Mouse (Mus musculus): ENCODE measurements around the gene Gm20388. TPM values are rescaled to one million over a fixed set of nuclear protein-coding genes. Genes with fewer than 3 reads are reported as not detected.
A peak's percentile ranks its signal among the peaks of the same experiment; 100 is the strongest.

The Gm20388 gene
- polyA plus RNA-seq, 1 experiment from 2014 or later: 5.5 TPM

DNA sequence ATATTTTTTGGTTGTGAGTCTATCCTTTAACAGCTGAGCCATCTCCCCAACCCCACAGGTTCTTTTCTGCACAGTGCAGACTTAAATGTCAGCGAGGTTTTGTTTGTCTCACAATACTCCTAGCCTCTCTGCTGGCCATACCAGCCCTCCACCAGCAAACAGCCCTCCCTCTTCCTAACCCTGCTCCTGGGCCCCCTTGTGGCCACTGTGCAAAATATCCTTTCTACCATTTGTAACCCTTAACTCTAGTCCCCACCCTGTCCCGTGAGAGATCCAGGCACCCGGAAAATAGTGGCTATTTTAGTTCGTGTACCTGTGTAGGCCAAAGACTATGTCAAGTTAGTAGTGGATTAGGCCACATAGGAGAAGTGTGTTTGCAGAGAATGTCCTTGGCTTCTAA is 3200.0 kb downstream of the Gm20388 start:
- peaks cover 4% of the 10 kb centered on the region for H3K36me3 ChIP-seq (replicated peaks)
- H3K27ac ChIP-seq: no peak overlapping the region
- peaks cover 14% of the 10 kb centered on the region for H3K4me1 ChIP-seq
- WGBS: 24% methylated on average over 4 of the region's 4 CpGs
- no peak overlapping the region for H3K4me3 ChIP-seq
- peak; percentile 62 for DNase-seq (ENCODE audit: extremely low spot score, low spot score)
- H3K27me3 ChIP-seq (ENCODE audit: poor library complexity, severe bottlenecking): peaks cover 2% of the 10 kb centered on the region
- H3K9me3 ChIP-seq: no peaks in the 10 kb centered on the region

DNA sequence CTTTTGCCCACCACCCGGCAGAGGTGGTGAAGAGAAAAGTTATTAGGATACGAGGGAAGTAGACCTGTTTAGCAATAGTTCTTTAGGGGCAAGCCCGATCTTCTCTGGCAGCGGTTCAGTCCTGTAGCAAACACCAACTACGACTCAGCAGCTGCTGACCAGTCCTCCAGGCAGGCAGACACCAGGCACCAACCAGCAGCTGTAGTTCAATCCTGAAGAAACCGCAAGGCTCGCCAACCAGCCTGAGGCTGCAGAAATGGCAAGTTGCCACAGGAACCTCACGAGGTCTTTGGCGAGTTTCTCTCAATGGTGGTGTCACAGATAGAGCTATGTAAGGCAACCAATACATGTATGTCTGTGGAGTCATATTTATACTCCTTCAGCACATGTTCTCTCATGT is 3202.3 kb downstream of the Gm20388 start:
- no peak overlapping the region for H3K27ac ChIP-seq
- WGBS: 86% methylated on average over 9 of the region's 9 CpGs
- DNase-seq (ENCODE audit: extremely low spot score, low spot score): no peak
- peaks cover 25% of the 10 kb centered on the region for H3K27me3 ChIP-seq (ENCODE audit: poor library complexity, severe bottlenecking)
- H3K36me3 ChIP-seq (replicated peaks): no peaks in the 10 kb centered on the region
- peaks cover 36% of the 10 kb centered on the region for H3K4me1 ChIP-seq
- no peaks in the 10 kb centered on the region for H3K9me3 ChIP-seq
- H3K4me3 ChIP-seq: no peak overlapping the region

DNA sequence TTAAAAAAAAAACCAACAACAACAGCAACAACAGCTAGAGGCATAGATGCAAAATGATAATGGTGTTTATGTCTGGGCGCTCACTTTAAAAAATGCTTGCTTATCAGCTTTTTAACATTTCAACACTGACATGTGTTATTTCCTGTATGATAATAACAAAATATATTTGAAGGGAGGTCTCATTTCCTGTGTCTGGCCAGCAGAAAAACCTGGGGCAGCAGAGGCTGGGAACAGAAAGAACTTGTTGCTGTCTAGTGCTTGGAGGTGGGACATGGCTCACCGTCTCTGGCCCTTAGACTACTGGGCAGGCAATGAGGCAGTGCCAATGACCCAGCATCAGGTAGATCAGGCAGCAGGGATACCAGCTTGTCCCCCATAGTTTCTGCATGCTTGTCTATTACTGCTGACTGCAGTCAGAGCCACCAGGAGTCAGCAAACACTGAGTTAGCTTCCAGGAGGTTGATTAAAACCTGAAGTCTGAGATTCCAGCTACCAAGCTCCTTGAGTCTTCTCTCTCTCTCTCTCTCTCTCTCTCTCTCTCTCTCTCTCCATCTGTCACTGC is 3203.3 kb downstream of the Gm20388 start:
- no peak for DNase-seq (ENCODE audit: extremely low spot score, low spot score)
- Histone ChIP-seq H3K36me3 (replicated peaks) (no peaks in the 10 kb centered on the region), H3K27ac (no peak overlapping the region), H3K27me3 (ENCODE audit: poor library complexity, severe bottlenecking) (peaks cover 36% of the 10 kb centered on the region), H3K4me1 (peaks cover 40% of the 10 kb centered on the region), H3K4me3 (no peak overlapping the region), H3K9me3 (no peaks in the 10 kb centered on the region)
- WGBS: 77% methylated on average over 2 of the region's 2 CpGs

DNA sequence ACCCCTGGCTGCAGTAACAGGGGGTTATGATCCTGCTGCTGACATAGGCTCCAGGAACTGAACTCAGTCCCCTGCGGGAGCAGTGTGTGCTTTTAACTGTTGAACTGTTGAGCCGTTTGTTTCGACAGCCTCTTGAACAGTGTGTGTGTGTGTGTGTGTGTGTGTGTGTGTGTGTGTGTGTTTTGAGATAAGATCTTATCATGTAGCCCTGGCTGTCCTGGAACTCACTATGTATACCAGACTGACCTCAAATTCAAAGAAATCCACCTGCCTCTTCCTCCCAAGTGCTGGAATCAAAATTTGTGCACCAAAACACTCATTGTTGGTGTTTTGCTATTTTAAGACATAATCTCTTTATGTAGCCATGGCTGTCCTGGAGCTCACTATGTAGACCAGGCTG is 3204.0 kb downstream of the Gm20388 start:
- Histone ChIP-seq H3K36me3 (replicated peaks) (no peaks in the 10 kb centered on the region), H3K4me1 (peaks cover 40% of the 10 kb centered on the region), H3K27me3 (ENCODE audit: poor library complexity, severe bottlenecking) (peaks cover 42% of the 10 kb centered on the region), H3K4me3 (no peak overlapping the region), H3K9me3 (no peaks in the 10 kb centered on the region), H3K27ac (no peak overlapping the region)
- DNase-seq (ENCODE audit: extremely low spot score, low spot score): no peak
- 77% methylated on average over 3 of the region's 3 CpGs for WGBS

DNA sequence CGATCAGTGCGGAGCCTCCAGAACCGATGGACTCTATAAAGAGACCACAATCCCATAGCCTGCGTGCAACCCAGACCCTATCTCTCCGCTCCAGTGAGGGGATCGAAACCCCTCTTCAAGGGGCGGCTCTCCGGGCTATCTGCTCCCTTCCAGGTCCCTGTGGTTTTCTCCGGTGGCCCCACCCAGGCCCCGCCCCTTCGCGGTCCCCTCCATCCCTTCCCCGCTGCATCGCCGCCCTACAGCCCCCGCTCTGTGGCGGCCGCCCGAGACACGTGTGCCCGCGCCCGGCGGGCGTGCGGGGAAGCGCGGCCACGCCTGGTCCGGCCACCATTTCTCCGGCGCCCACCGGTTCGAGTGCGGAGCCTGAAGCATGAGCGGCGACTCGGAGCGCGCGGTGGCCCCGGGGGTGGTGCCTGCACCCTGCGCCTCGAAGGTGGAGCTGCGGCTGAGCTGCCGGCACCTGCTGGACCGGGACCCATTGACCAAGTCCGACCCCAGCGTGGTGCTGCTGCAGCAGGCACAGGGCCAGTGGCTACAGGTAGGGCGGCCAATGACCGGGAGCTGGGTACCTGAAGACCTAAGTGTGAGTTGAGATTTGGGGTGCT is 3206.6 kb downstream of the Gm20388 start, which contains the start of gene Cpne7:
Gene Cpne7 (plus strand): TSS at position 248 of the 605 bp plus-strand sequence.
- Histone ChIP-seq H3K36me3 (replicated peaks) (no peaks in the 10 kb centered on the region), H3K9me3 (no peaks in the 10 kb centered on the region), H3K4me3 (peak within 1 kb of the TSS; percentile 61), H3K27me3 (ENCODE audit: poor library complexity, severe bottlenecking) (peaks cover 56% of the 10 kb centered on the region), H3K4me1 (peaks cover 27% of the 10 kb centered on the region), H3K27ac (peak within 1 kb of the TSS; percentile 51; the same call in 1 of the 2 replicates)
- WGBS: 1% methylated on average over 51 of the region's 51 CpGs
- DNase-seq (ENCODE audit: extremely low spot score, low spot score): peak; percentile 41

DNA sequence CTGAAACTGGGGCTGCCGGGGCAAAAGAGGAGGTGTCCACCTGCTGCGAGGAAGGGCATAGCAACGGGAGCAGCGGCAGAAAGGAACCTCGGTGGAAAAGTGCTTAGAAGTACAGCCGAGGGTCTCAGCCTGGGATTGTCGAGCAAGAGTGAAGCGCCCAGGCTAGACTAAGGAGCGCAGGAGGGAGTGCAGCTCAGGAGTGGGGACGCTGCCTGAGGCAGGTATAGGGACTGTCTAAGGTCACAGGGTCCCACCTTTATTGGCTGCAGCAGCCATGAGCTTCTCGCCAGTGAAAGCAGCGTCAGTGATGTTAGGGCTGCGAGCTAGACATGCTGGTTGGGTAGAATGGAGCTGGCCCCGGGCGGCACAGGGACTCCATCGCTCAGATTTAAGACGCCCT is 3207.1 kb downstream of the Gm20388 start:
- H3K27me3 ChIP-seq (ENCODE audit: poor library complexity, severe bottlenecking): peaks cover 56% of the 10 kb centered on the region
- DNase-seq (ENCODE audit: extremely low spot score, low spot score): no peak
- H3K4me3 ChIP-seq: peak overlapping the region; percentile 61
- peaks cover 27% of the 10 kb centered on the region for H3K4me1 ChIP-seq
- H3K27ac ChIP-seq: peak overlapping the region; percentile 51; the same call in 1 of the 2 replicates
- WGBS: 3% methylated on average over 17 of the region's 17 CpGs
- H3K9me3 ChIP-seq: no peaks in the 10 kb centered on the region
- no peaks in the 10 kb centered on the region for H3K36me3 ChIP-seq (replicated peaks)

DNA sequence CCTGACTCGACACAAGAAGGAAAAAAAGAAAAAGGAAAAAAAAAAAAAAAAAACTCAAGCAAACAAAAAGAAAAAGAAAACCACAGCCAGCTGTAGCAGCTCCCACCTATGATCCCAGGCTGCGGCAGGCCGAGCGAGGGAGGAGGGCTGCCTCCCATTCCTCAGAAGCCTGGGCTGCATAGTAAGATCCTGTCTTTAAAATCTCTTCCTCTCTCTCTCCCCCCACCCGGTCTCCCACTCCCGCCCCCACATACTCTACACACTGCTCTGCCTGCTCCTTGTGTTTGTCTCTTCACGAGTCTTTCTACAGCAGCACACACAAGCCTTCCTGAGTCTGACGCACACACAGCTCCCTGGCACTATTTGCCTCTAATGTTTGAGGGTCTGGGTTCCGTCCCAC is 3211.4 kb downstream of the Gm20388 start:
- Histone ChIP-seq H3K27ac (no peak overlapping the region), H3K4me3 (no peak overlapping the region), H3K4me1 (peaks cover 31% of the 10 kb centered on the region), H3K9me3 (no peaks in the 10 kb centered on the region), H3K36me3 (replicated peaks) (no peaks in the 10 kb centered on the region), H3K27me3 (ENCODE audit: poor library complexity, severe bottlenecking) (peaks cover 71% of the 10 kb centered on the region)
- 78% methylated on average over 9 of the region's 9 CpGs for WGBS
- DNase-seq (ENCODE audit: extremely low spot score, low spot score): no peak

DNA sequence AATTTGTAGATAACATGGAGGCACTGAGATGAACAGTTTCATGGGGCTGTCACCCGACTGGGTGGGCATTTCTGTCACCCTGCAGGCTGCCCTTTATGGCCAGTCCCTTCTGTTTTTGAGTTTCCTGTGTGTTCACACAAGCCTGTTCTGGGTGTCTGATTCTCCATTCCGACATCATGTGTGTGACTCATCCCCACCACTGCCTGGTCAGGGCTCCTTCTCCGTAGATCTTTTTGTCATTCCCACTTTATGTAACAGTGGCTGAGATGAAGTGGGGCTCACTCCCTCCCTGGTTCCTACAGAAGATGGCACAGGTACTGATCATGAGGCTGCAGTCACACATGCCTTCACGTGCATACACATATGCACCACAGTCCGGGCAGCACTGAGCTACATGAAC is 3212.0 kb downstream of the Gm20388 start:
- no peak for DNase-seq (ENCODE audit: extremely low spot score, low spot score)
- no peak overlapping the region for H3K27ac ChIP-seq
- 86% methylated on average over 5 of the region's 5 CpGs for WGBS
- H3K27me3 ChIP-seq (ENCODE audit: poor library complexity, severe bottlenecking): peaks cover 70% of the 10 kb centered on the region
- H3K36me3 ChIP-seq (replicated peaks): no peaks in the 10 kb centered on the region
- no peaks in the 10 kb centered on the region for H3K9me3 ChIP-seq
- H3K4me3 ChIP-seq: no peak overlapping the region
- H3K4me1 ChIP-seq: peaks cover 29% of the 10 kb centered on the region

DNA sequence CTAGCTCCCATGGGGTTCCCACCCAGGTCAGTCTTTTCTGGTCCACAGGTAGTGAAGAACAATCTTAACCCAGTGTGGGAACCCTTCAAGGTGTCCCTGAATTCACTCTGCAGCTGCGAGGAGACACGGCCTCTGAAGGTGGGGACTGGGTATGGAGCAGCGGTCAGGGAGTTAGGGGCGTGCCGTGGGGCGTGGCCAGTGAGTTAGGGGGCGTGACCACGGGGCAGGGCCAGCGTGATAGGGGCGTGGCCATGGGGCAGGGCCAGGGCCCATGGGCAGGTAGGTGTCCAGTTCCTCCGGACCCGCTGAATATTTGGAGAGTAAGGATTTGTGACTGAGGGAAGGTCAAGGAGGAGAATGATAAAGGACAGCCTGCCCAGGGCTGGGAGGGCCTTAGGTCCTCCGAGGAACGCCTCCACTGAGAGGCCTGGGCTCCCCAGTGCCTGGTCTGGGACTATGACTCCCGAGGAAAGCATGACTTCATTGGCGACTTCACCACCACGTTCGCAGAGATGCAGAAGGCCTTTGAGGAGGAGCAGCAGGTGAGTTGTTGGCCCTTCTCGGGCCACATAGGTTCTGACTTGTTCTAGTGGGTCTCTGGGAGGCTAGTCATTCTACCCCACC is 3215.7 kb downstream of the Gm20388 start:
- H3K4me3 ChIP-seq: peak overlapping the region; percentile 29
- WGBS: 4% methylated on average over 19 of the region's 19 CpGs
- H3K27ac ChIP-seq: no peak overlapping the region
- no peaks in the 10 kb centered on the region for H3K36me3 ChIP-seq (replicated peaks)
- peaks cover 23% of the 10 kb centered on the region for H3K4me1 ChIP-seq
- peaks cover 49% of the 10 kb centered on the region for H3K27me3 ChIP-seq (ENCODE audit: poor library complexity, severe bottlenecking)
- DNase-seq (ENCODE audit: extremely low spot score, low spot score): peak; percentile 73
- no peaks in the 10 kb centered on the region for H3K9me3 ChIP-seq

DNA sequence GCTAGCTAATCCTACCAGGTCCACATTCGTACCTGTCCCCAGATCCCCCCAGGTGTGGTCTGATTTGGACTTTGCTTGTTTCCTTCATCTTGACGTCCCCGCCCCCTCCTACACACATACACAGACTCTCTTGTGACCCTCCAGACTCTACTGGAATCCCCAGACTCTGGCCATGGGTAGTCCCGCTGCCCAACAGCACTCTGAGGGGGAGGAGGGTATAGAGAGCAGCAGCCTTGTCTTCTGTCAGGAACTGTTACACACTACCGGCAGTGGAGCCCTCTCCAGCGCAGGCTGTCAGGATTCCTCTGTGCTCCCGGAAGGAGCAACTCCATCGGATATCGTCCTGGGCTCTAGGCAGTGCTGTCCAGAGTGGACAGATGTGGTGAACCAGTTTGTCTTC is 3220.4 kb downstream of the Gm20388 start:
- WGBS: 83% methylated on average over 9 of the region's 9 CpGs
- Histone ChIP-seq H3K27me3 (ENCODE audit: poor library complexity, severe bottlenecking) (peaks cover 24% of the 10 kb centered on the region), H3K4me1 (peaks cover 34% of the 10 kb centered on the region), H3K36me3 (replicated peaks) (no peaks in the 10 kb centered on the region), H3K9me3 (peaks cover 4% of the 10 kb centered on the region; the same call in 1 of the 2 replicates), H3K27ac (no peak overlapping the region), H3K4me3 (no peak overlapping the region)
- no peak for DNase-seq (ENCODE audit: extremely low spot score, low spot score)

DNA sequence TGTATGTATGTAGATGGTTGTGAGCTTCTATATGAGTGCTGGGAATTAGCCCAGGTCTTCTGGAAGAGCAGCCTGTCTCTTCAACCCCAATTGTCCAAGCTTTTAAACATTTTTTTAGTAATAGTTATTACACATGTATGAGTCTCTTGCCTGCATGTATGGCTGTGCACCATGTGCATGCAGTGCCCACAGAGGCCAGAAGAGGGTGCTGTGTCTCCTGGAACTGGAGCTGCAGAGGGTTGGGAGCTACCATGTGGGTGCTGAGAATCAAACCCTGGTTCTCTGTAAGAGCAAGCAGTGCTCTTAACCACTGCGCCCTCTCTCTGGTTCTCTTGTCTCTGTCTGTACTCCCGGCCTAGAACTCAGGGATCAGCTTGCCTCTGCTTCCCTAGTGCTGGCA is 3222.3 kb downstream of the Gm20388 start:
- Histone ChIP-seq H3K4me3 (no peak overlapping the region), H3K27ac (no peak overlapping the region), H3K9me3 (peaks cover 4% of the 10 kb centered on the region; the same call in 1 of the 2 replicates), H3K4me1 (peaks cover 33% of the 10 kb centered on the region), H3K36me3 (replicated peaks) (no peaks in the 10 kb centered on the region), H3K27me3 (ENCODE audit: poor library complexity, severe bottlenecking) (0 out of 2 replicates have a peak, but pooled peaks cover 6% of the 10 kb centered on the region)
- 97% methylated on average over 2 of the region's 2 CpGs for WGBS
- no peak for DNase-seq (ENCODE audit: extremely low spot score, low spot score)

DNA sequence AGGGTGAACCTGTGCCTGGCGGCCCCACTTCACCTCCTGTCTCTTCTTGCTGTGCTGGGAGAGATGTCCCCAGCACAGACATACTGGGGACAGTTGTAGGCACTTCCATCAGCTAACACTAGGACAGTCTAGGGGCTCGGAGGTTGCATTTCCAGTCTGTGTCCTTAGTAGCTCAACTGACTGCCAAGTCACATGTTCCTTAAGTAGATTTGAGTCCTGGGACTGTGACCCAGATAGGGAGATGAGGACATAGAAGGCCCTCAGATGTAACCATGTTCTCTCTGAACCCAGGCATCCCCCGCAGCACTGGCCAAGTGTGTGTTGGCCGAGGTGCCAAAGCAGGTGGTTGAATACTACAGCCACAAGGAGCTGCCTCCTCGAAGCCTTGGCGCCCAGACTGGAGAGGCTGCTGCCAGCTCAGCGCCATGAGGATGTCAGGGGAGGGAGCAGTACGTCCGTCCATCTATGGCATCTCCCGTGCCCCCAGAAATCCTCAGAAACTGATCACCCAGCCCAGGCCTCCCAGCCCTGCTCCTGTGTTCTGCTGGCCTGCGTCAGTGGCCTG is 3223.6 kb downstream of the Gm20388 start:
- 91% methylated on average over 11 of the region's 11 CpGs for WGBS
- H3K36me3 ChIP-seq (replicated peaks): no peaks in the 10 kb centered on the region
- peak overlapping the region; percentile 72 for H3K27ac ChIP-seq

DNA sequence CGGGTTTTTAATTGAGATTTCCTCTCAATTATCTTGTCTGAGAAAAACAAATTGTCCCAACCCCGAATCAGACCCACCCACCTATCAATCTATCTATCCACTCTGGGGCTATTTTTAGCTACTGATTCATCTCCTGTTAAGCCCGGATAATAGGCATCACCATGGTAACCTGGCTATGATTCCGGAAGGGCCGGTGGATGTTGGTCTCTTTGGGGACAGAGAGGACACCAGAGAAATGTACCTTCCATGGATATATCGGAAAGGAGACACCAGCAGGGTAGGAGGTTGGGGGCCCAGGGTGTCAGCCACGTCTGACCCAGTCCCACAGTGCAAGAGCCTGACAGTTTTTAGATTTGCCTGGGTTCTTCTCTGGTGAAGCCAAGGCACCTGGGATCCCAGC is 3224.8 kb downstream of the Gm20388 start:
- no peak for DNase-seq (ENCODE audit: extremely low spot score, low spot score)
- Histone ChIP-seq H3K9me3 (peaks cover 4% of the 10 kb centered on the region; the same call in 1 of the 2 replicates), H3K36me3 (replicated peaks) (no peaks in the 10 kb centered on the region), H3K4me3 (peak overlapping the region; percentile 27), H3K27me3 (ENCODE audit: poor library complexity, severe bottlenecking) (no peaks in the 10 kb centered on the region), H3K27ac (peak overlapping the region; percentile 72), H3K4me1 (peaks cover 41% of the 10 kb centered on the region)
- 27% methylated on average over 7 of the region's 7 CpGs for WGBS

More for the DNA sequence above, 3223.6 kb downstream of the Gm20388 start:
- Histone ChIP-seq H3K4me3 (no peak overlapping the region), H3K9me3 (peaks cover 4% of the 10 kb centered on the region; the same call in 1 of the 2 replicates), H3K4me1 (peaks cover 41% of the 10 kb centered on the region), H3K27me3 (ENCODE audit: poor library complexity, severe bottlenecking) (no peaks in the 10 kb centered on the region)
- DNase-seq (ENCODE audit: extremely low spot score, low spot score): no peak
